Mouse (Mus musculus) ES-Bruce4 (cell line): ENCODE results near the gene Cpb2.

Source experiments
- CTCF ChIP-seq: IDR thresholded peaks from one replicate; pipeline ENCODE4 v1.8.1; 2011; ENCODE audit warnings: low read depth, low read length
- POLR2A ChIP-seq: IDR thresholded peaks from one replicate; pipeline ENCODE4 v1.8.1; 2011; ENCODE audit warnings: low read length; ENCODE audit not compliant: insufficient read depth

- TF ChIP-seq CTCF (no peak), POLR2A (no peak)
These were observed 33.4 kb upstream of the Cpb2 start for GRCm38 (mm10) chr14:75208572-75209151.
